Mouse (Mus musculus) lung, adult 2 months (tissue): ENCODE measurements around the gene Bmp7. TPM values are rescaled to one million over a fixed set of nuclear protein-coding genes. Genes with fewer than 3 reads are reported as not detected.

ENCODE experiments used
- DNase-seq: peaks from one replicate; pipeline ENCODE4 v3.0.0; 2022
- H3K4me1 ChIP-seq: fragments of 200-500 bp; 2 replicates; pipeline ENCODE4 v1.6.1; 2011; ENCODE audit warnings: low read length; ENCODE audit not compliant: control insufficient read depth, insufficient read depth
- H3K4me3 ChIP-seq: fragments of 200-500 bp; replicated peaks from 2 replicates; pipeline ENCODE3; 2011; ENCODE audit warnings: low read depth, mild to moderate bottlenecking, control low read depth, low read length; ENCODE audit errors: extremely low read depth
- CTCF ChIP-seq: fragments of 200-500 bp; IDR thresholded peaks from 2 replicates; pipeline ENCODE4 v1.5.1; 2011; ENCODE audit warnings: mild to moderate bottlenecking, low read length, control low read depth; ENCODE audit not compliant: insufficient read depth
- POLR2A ChIP-seq: fragments of 200-500 bp; IDR thresholded peaks from 2 replicates; pipeline ENCODE4 v1.6.1; 2011; ENCODE audit warnings: low read depth, mild to moderate bottlenecking, control low read depth, low read length, borderline replicate concordance; ENCODE audit errors: extremely low read depth
- WGBS: fragments of 180-500 bp; shearing (Covaris S2); methylation state at CpG from one replicate; pipeline ENCODE4 v1.1.7; 2018; 5-methylcytosine and 5-hydroxymethylcytosine counted together
- polyA plus RNA-seq: library from polyadenylated mRNA; depleted of rRNA; stranded (reverse); fragments of >200 nt; gene quantifications from 2 replicates; pipeline ENCODE4 v1.2.3, GENCODE M21; 2012

Gene Bmp7
- polyA plus RNA-seq, 1 experiment, result 5.3 TPM

DNA sequence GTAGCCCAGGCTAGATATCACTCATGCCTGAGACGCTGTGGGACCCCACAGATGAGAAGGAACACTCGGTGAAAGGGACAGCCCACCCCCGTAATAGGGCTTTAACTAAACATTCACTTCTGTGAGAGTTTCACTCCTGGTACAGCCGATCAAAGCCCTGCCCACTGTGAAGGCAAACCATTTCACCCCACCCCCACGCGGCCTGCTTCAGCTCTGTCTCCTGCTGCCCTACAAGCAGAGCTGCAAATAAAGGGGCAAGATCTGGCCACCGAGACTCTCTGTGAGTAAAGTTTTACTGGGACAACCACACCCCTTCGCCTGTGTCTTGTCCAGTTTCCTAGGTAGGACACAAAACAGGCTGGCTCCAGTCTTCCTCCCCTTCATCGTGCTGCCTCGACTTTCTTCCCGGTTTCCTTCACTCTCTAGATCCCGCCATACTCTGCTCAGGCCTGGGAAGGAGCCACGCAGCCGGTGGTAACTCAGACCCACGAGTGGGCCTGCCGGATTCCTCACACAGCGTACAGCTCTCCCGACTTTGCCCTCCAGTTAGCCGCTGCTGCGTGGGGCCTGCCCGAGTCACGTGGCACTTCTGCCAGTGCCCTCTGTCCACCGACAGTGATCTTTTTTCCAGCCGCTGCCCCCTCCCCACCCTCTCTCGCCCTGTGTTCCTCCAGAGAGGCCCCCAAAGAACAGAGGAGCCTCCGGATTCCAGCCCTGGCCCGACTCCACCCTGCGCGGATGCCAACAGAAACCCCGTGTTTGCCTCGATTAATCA, 94.4 kb downstream of the Bmp7 start:
- Histone ChIP-seq H3K4me3 (no peak overlapping the region), H3K4me1 (no peaks in the 10 kb centered on the region)
- 65% methylated on average over 31 of the region's 31 CpGs for WGBS
- DNase-seq, result no peak
- TF ChIP-seq POLR2A (no peak), CTCF (no peak)

DNA sequence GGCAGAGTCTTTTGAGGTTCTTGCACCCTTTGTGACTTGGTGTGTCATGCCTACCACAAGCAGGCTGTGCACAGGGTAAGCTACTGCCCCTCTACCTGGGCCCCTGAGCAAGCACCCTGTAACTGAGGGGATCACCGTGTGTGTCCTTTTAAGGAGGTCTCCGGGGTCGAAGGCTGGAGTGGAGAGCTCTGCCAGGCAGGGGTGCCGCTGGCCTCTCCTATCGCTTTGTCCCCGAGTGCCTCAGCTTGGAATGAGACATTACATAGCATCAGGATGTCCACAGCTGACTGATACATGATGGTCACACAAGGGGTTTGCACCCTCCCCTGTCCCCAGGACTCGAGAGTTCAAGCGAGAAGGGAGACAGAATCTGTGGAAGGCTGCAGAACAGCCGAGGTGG, 96.2 kb downstream of the Bmp7 start:
- TF ChIP-seq POLR2A (no peak), CTCF (no peak)
- WGBS, result 82% methylated on average over 9 of the region's 9 CpGs
- no peak for DNase-seq
- Histone ChIP-seq H3K4me3 (no peak overlapping the region), H3K4me1 (no peaks in the 10 kb centered on the region)

GRCm38 (mm10) chr2:172842306-172842705, 97.8 kb downstream of the Bmp7 start:
- H3K4me3 ChIP-seq, result no peak overlapping the region
- no peak for DNase-seq
- WGBS, result 79% methylated on average over 4 of the region's 4 CpGs
- TF ChIP-seq POLR2A, result no peak
- TF ChIP-seq CTCF, result no peak
- no peaks in the 10 kb centered on the region for H3K4me1 ChIP-seq

- Histone ChIP-seq H3K4me1 (no peaks in the 10 kb centered on the region), H3K4me3 (no peak overlapping the region)
- no peak for DNase-seq
- 47% methylated on average over 11 of the region's 11 CpGs for WGBS
- TF ChIP-seq POLR2A, result no peak
- no peak for TF ChIP-seq CTCF
Measured at GRCm38 (mm10) chr2:172840905-172841750, 99.0 kb downstream of the Bmp7 start.

DNA sequence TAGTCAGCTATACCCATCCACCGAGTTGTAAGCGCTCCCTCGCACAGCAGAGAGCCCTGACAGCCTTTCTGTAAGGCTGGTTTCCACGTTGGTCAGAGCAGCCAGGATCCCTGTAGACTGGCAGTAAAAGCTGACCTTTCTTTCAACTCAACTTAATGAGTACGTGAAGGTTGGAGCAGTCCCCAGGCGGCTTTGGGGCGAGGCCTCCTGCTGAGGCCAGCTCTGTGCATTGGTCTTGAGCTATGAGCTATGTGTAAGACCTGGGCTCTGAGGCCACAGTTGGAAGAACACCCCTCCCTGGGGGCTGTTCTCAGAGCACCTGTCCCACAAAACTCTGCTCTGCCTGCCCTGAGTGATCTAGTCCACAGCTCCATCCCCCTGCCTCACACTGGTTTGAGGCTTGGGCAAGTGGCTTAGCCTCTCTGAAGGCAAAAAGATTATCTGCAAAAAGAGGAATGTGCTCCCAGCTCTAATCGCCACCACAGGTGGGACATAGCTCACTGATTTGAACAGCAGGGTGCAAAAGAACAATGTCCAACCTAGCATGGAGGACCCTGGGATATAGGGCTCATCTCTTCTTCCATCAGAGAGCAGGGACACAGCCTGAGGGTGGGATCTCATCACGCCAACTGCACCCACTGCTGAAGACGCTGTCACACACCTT, 100.7 kb downstream of the Bmp7 start:
- WGBS, result 59% methylated on average over 10 of the region's 10 CpGs
- Histone ChIP-seq H3K4me3 (no peak overlapping the region), H3K4me1 (no peaks in the 10 kb centered on the region)
- TF ChIP-seq CTCF, result no peak
- no peak for TF ChIP-seq POLR2A
- no peak for DNase-seq

- TF ChIP-seq CTCF (no peak), POLR2A (no peak)
- no peak for DNase-seq
- H3K4me1 ChIP-seq, result no peaks in the 10 kb centered on the region
- H3K4me3 ChIP-seq, result no peak overlapping the region
- 73% methylated on average over 6 of the region's 6 CpGs for WGBS
Measured at GRCm38 (mm10) chr2:172836516-172836915, 103.6 kb downstream of the Bmp7 start.

- H3K4me3 ChIP-seq, result no peak overlapping the region
- 25% methylated on average over 2 of the region's 2 CpGs for WGBS
- TF ChIP-seq POLR2A (no peak), CTCF (no peak)
- no peaks in the 10 kb centered on the region for H3K4me1 ChIP-seq
- no peak for DNase-seq
Measured at GRCm38 (mm10) chr2:172833196-172833595, 106.9 kb downstream of the Bmp7 start.

GRCm38 (mm10) chr2:172831762-172832161, 108.4 kb downstream of the Bmp7 start:
- TF ChIP-seq POLR2A, result no peak
- TF ChIP-seq CTCF, result peak; percentile 73
- 16% methylated on average over 5 of the region's 5 CpGs for WGBS
- no peaks in the 10 kb centered on the region for H3K4me1 ChIP-seq

DNA sequence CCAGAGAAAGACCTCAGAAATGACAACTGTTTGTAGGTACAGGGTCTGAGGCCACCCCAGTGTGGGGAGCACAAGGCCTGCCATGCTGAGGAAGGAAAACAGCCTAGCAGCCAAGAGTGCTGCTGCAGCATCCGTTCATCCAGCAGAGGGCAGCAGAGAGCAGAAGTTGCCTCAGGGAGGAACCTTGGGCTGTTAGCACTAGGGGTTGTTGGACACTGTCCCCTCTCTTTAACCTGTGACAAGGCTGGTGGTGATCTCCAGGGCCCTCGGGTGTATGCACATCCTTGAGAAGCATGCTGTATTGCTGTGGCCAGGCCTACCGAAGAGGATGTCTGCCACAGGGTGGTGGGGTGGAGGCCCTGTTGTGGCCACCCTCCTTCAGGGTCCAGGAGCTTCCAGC, 109.0 kb downstream of the Bmp7 start:
- peak; percentile 87 for DNase-seq
- 11% methylated on average over 3 of the region's 3 CpGs for WGBS
- Histone ChIP-seq H3K4me3 (no peak overlapping the region), H3K4me1 (no peaks in the 10 kb centered on the region)
- TF ChIP-seq CTCF (peak; percentile 99), POLR2A (no peak)

More at GRCm38 (mm10) chr2:172831762-172832161, 108.4 kb downstream of the Bmp7 start:
- no peak overlapping the region for H3K4me3 ChIP-seq
- DNase-seq, result peak; percentile 67
